Mouse (Mus musculus): ENCODE measurements around the gene Rab15.
"Not testable (repeated sequence)": the region's sequence is repeated elsewhere in the genome, so short reads cannot be mapped to it uniquely, and the experiment has no call there.

Rab15 gene

GRCm38 (mm10) chr12:76798008-76798720 lies 24.5 kb downstream of the Rab15 start:
- Histone ChIP-seq H3K36me3 (ENCODE audit: insufficient read depth, low read length) (no peaks in the 10 kb centered on the region), H3K27me3 (ENCODE audit: insufficient read depth, low read length) (peaks cover 6% of the 10 kb centered on the region; the same call in 1 of the 2 replicates), H3K4me1 (replicated peaks; ENCODE audit: low read depth, low read length) (peaks cover 51% of the 10 kb centered on the region), H3K9me3 (ENCODE audit: low read length) (peaks cover 10% of the 10 kb centered on the region), H3K4me3 (replicated peaks; ENCODE audit: low read length) (no peak overlapping the region)
- TF ChIP-seq NANOG (IDR thresholded peaks at IDR 0.05; ENCODE audit: borderline replicate concordance, low read length) (no peak), CTCF (conservative IDR thresholded peaks at IDR 0.05; ENCODE audit: low read length) (no peak), POU5F1 (IDR thresholded peaks at IDR 0.05; ENCODE audit: borderline replicate concordance, low read length) (no peak)

- no peak overlapping the region for H3K4me3 ChIP-seq (replicated peaks; ENCODE audit: low read length)
- peaks cover 10% of the 10 kb centered on the region for H3K9me3 ChIP-seq (ENCODE audit: low read length)
- no peaks in the 10 kb centered on the region for H3K36me3 ChIP-seq (ENCODE audit: insufficient read depth, low read length)
- H3K27me3 ChIP-seq (ENCODE audit: insufficient read depth, low read length), result peaks cover 6% of the 10 kb centered on the region; the same call in 1 of the 2 replicates
- peaks cover 51% of the 10 kb centered on the region for H3K4me1 ChIP-seq (replicated peaks; ENCODE audit: low read depth, low read length)
- TF ChIP-seq NANOG (IDR thresholded peaks at IDR 0.05; ENCODE audit: borderline replicate concordance, low read length), result no peak
- TF ChIP-seq CTCF (conservative IDR thresholded peaks at IDR 0.05; ENCODE audit: low read length), result no peak
- TF ChIP-seq POU5F1 (IDR thresholded peaks at IDR 0.05; ENCODE audit: borderline replicate concordance, low read length), result no peak
Observed at GRCm38 (mm10) chr12:76796938-76797539, 25.7 kb downstream of the Rab15 start.

- peaks cover 4% of the 10 kb centered on the region; the same call in 1 of the 2 replicates for H3K27me3 ChIP-seq (ENCODE audit: insufficient read depth, low read length)
- H3K4me3 ChIP-seq (replicated peaks; ENCODE audit: low read length), result no peak within 1 kb of the TSS
- TF ChIP-seq POU5F1 (IDR thresholded peaks at IDR 0.05; ENCODE audit: borderline replicate concordance, low read length) (no peak), CTCF (conservative IDR thresholded peaks at IDR 0.05; ENCODE audit: low read length) (no peak), NANOG (IDR thresholded peaks at IDR 0.05; ENCODE audit: borderline replicate concordance, low read length) (no peak)
- no peaks in the 10 kb centered on the region for H3K36me3 ChIP-seq (ENCODE audit: insufficient read depth, low read length)
- peaks cover 51% of the 10 kb centered on the region for H3K4me1 ChIP-seq (replicated peaks; ENCODE audit: low read depth, low read length)
- no peaks in the 10 kb centered on the region for H3K9me3 ChIP-seq (ENCODE audit: low read length)
Observed at GRCm38 (mm10) chr12:76795350-76795749, 27.4 kb downstream of the Rab15 start, which contains the start of gene Gpx2. Gpx2 (minus strand) TSS chr12:76795554.

- H3K4me1 ChIP-seq (replicated peaks; ENCODE audit: low read depth, low read length), result peaks cover 30% of the 10 kb centered on the region
- not testable (repeated sequence) for H3K4me3 ChIP-seq (replicated peaks; ENCODE audit: low read length); H3K36me3 ChIP-seq (ENCODE audit: insufficient read depth, low read length); H3K9me3 ChIP-seq (ENCODE audit: low read length); H3K27me3 ChIP-seq (ENCODE audit: insufficient read depth, low read length)
- 0 out of 2 replicates have a peak, but pooled peaks have one; percentile 10 for TF ChIP-seq CTCF (conservative IDR thresholded peaks at IDR 0.05; ENCODE audit: low read length)
Observed at GRCm38 (mm10) chr12:76792540-76792939, 30.2 kb downstream of the Rab15 start.

GRCm38 (mm10) chr12:76790446-76791084 lies 32.1 kb downstream of the Rab15 start:
- peaks cover 11% of the 10 kb centered on the region for H3K4me1 ChIP-seq (replicated peaks; ENCODE audit: low read depth, low read length)
- H3K27me3 ChIP-seq (ENCODE audit: insufficient read depth, low read length), result no peaks in the 10 kb centered on the region
- TF ChIP-seq POU5F1 (IDR thresholded peaks at IDR 0.05; ENCODE audit: borderline replicate concordance, low read length) (no peak), NANOG (IDR thresholded peaks at IDR 0.05; ENCODE audit: borderline replicate concordance, low read length) (no peak), CTCF (conservative IDR thresholded peaks at IDR 0.05; ENCODE audit: low read length) (no peak)
- H3K4me3 ChIP-seq (replicated peaks; ENCODE audit: low read length), result no peak overlapping the region
- H3K36me3 ChIP-seq (ENCODE audit: insufficient read depth, low read length), result no peaks in the 10 kb centered on the region
- H3K9me3 ChIP-seq (ENCODE audit: low read length), result no peaks in the 10 kb centered on the region

GRCm38 (mm10) chr12:76784056-76784619 lies 38.6 kb downstream of the Rab15 start:
- Histone ChIP-seq H3K9me3 (ENCODE audit: low read length) (peaks cover 41% of the 10 kb centered on the region), H3K4me1 (replicated peaks; ENCODE audit: low read depth, low read length) (no peaks in the 10 kb centered on the region), H3K4me3 (replicated peaks; ENCODE audit: low read length) (no peak overlapping the region), H3K27me3 (ENCODE audit: insufficient read depth, low read length) (no peaks in the 10 kb centered on the region), H3K36me3 (ENCODE audit: insufficient read depth, low read length) (peaks cover 24% of the 10 kb centered on the region)
- TF ChIP-seq NANOG (IDR thresholded peaks at IDR 0.05; ENCODE audit: borderline replicate concordance, low read length) (no peak), POU5F1 (IDR thresholded peaks at IDR 0.05; ENCODE audit: borderline replicate concordance, low read length) (no peak), CTCF (conservative IDR thresholded peaks at IDR 0.05; ENCODE audit: low read length) (no peak)

GRCm38 (mm10) chr12:76780639-76781468 lies 41.9 kb downstream of the Rab15 start:
- Histone ChIP-seq H3K4me1 (replicated peaks; ENCODE audit: low read depth, low read length) (no peaks in the 10 kb centered on the region), H3K27me3 (ENCODE audit: insufficient read depth, low read length) (no peaks in the 10 kb centered on the region), H3K4me3 (replicated peaks; ENCODE audit: low read length) (no peak overlapping the region), H3K36me3 (ENCODE audit: insufficient read depth, low read length) (peaks cover 36% of the 10 kb centered on the region), H3K9me3 (ENCODE audit: low read length) (peaks cover 50% of the 10 kb centered on the region)
- no peak for TF ChIP-seq POU5F1 (IDR thresholded peaks at IDR 0.05; ENCODE audit: borderline replicate concordance, low read length)
- no peak for TF ChIP-seq CTCF (conservative IDR thresholded peaks at IDR 0.05; ENCODE audit: low read length)
- no peak for TF ChIP-seq NANOG (IDR thresholded peaks at IDR 0.05; ENCODE audit: borderline replicate concordance, low read length)

Measured in E14TG2a.4 (cell line).